Mouse (Mus musculus) neutrophil, adult 5-6 weeks (primary cell): Measurements from ENCODE around the gene Bahcc1. TPM values are rescaled to one million over a fixed set of nuclear protein-coding genes. Genes with fewer than 3 reads are reported as not detected.

Experiments
- ATAC-seq: fragments of 151-379, 151-347 bp; 2 replicates; pipeline ENCODE4 v1.8.0; 2017; ENCODE audit warnings: mild to moderate bottlenecking, moderate TSS enrichment; ENCODE audit not compliant: insufficient number of reproducible peaks, poor library complexity, low FRiP score, severe bottlenecking; ENCODE audit errors: extremely low read depth
- total RNA-seq: library from RNA; stranded (forward); fragments of 200-1000 nt; gene quantifications from 2 replicates; pipeline ENCODE4 v1.2.3, GENCODE M21; 2017

Gene Bahcc1
- total RNA-seq, 1 experiment from 2014 or later: 0.12 TPM

GRCm38 (mm10) chr11:120269007-120269406, 36.3 kb downstream of the Bahcc1 start:
- no peak for ATAC-seq

DNA sequence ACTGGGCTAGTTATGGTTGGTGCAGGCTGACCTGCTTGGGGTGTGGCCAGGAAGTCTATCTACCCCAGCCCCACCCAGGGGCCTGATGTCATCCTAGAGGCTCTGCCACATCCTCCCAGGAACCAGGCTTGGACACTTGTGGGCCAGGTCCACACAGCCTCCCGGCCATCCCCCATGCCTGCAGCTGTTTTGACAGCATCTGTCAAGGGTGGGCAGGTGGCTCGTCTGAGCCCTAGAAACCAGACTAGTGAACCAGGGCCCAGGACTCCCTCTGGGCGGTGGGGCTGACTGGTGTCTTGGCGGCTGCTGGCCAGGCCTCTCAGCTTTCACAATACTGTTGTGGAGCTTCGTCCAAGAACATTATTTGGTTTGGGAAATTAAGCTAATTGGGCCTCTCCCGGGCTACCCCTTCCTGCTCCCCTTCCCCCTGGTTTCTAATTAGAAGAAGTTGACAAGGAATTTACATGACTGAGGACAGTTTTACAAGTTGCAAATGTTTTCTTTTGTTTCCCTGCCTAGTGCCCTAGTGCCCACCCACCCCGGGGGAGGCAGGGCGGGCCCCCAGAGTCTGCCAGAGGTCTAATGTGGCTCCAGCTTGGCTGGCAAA, 36.9 kb downstream of the Bahcc1 start:
- ATAC-seq: no peak

- ATAC-seq: no peak
Measured at GRCm38 (mm10) chr11:120279335-120279734, 46.6 kb downstream of the Bahcc1 start.

DNA sequence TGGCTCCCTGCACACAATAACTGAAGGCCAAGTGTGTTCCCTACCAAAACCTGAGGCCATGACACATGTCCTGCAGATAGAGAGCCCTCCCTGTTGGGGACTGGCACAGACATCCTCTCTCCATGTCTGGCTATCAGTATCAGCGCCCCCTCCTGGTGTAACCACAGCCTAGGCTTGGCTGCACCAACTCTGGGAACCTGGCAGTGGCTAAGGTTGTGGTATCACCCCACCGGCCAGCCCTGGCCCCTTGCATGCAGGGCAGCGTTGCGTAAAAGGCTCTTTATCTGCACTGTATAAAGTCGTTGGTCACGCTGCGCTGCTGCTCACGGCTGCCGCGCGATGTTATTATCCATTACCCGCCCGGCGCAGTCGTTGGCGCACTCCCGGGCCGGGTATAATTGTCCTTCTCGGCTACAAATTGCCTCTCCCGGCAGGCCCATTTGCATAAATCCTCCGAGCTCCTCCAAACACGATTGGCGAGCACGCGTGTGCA, 47.6 kb downstream of the Bahcc1 start:
- ATAC-seq: no peak

DNA sequence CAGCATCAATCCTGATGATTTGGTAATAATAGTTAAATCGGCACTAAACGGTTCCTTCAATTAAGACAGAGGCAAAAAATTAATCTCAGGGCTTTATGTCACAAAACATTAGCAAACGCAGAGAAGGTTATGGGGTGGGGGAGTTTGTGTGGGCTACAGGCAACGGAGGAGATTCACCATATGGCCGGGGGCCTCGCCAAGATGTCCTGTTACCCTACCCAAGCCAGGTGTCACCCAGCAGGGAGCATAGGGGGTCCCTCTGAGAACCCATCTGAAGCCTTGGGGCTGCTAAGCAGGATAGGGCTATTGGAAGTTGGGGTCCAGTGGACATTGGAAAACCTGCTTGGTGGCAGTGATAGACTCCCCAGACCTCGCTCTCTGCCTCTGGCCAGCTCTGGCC, 48.0 kb downstream of the Bahcc1 start:
- ATAC-seq: no peak

DNA sequence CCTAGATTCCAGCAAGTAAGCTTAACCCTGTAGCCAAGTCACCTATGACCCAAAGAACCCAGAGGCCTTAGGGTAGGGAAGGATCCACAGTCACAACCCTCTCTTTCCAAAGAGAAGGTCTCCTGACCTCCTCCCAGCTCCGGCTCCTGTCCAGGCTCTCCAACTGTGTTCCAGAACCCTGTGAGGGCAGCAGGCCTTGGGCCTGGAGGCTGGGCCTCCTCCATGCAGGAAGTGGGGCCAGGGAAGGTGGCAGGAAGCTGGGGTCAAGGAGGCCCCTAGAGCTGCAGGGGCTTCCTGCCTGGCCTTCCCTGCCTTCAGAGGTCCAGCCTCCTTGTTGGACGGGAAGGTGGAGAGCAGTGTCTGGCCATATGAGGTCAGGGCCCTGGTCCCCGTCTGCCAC, 48.5 kb downstream of the Bahcc1 start:
- ATAC-seq: no peak

- ATAC-seq: no peak
Measured at GRCm38 (mm10) chr11:120283542-120283941, 50.8 kb downstream of the Bahcc1 start.

DNA sequence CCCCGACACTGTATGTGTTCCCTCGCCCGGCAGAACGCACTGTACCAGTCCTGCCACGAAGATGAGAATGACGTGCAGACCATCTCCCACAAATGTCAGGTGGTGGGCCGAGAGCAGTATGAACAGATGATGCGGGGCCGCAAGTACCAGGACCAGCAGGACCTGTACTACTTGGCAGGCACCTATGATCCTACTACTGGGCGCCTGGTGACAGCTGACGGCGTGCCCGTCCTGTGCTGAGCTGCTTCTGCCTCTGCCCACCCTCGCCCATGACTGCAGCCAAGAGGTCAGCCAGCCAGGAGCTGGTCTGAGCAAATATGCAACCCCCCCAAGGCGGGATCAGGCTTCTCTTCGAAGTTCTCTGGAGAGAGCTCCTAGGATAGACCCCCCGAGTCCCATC, 56.9 kb downstream of the Bahcc1 start:
- no peak for ATAC-seq

GRCm38 (mm10) chr11:120290266-120290665, 57.5 kb downstream of the Bahcc1 start:
- no peak for ATAC-seq

DNA sequence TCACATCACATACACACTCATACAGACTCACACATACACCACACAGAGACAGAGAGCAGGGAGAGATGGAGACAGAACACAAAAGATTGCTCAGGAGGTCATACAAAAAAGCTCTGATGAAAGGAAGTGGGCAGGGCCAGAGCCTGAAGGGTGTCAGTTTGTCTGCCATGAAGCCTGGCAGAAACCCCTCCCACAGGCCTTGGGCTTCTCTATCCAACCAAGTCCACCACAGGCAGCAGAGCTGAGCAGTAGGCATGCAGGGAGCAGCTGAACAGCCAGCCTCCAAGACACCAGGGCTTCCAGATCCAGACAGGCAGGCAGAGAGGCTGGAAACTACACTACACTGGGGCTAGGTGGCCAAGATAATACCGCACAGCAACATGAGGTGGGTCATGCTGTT, 61.0 kb downstream of the Bahcc1 start:
- no peak for ATAC-seq

GRCm38 (mm10) chr11:120296305-120297144, 63.8 kb downstream of the Bahcc1 start:
- no peak for ATAC-seq

GRCm38 (mm10) chr11:120297767-120298166, 65.0 kb downstream of the Bahcc1 start:
- ATAC-seq: no peak

GRCm38 (mm10) chr11:120298441-120299141, 65.8 kb downstream of the Bahcc1 start:
- ATAC-seq: no peak

- no peak for ATAC-seq
Measured at GRCm38 (mm10) chr11:120299484-120299883, 66.7 kb downstream of the Bahcc1 start.

DNA sequence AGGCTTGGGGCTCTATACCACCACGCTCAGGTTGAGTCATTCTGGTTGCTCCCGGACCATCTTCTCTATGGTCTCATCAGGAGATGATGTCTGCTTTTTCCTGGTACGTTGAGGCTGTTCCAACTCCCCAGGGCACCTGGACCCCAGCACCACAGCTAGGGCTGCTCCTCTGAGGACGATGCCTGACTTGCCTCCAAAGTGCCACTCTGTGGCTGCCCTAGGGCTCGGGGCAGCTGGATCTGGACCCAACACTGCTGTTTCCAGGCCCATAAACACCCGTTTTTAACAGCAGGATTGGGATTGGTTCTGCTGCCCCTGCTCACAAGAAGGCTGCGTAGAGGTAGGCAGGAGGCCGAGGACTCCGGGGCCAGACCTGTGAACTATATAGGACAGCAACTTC, 70.4 kb downstream of the Bahcc1 start:
- ATAC-seq: no peak

GRCm38 (mm10) chr11:120303559-120304349, 71.0 kb downstream of the Bahcc1 start:
- ATAC-seq: no peak

GRCm38 (mm10) chr11:120304350-120304694, 71.6 kb downstream of the Bahcc1 start:
- no peak for ATAC-seq

DNA sequence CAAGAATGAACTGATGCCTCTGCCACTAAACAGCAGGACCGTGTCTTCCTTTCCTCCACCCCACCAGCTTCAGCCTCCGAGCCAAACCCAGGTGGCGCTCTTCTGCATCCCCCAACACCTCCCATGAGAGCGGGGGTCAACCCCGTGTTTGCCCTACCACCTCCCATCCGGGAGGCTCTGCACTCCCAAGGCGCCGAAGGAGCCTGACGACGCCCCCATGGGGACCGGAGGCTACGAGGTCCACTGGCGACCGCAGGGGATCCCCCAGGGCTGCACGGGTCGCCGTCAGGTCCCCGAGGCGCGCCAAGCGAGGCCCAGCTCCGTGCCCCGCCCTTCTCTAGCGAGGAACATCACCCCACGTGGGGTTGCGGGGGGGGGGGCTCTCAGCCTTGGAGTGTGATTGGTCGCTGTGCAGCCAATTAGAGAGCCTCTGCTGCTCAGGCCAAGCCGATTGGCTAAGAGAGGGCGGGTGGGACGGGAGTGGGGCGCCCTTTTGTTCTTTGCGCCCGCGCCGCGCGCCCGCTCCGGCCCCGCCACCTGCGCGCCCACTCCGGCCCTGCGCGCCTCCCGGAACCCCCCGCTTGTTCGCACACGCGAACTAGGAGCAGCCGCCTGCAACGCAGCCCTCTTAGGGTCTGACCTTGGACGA, 72.3 kb downstream of the Bahcc1 start:
- peak; percentile 77 for ATAC-seq
